Mouse (Mus musculus) limb, embryonic 10.5 days (tissue): ENCODE results near the gene Adam19. TPM values are rescaled to one million over a fixed set of nuclear protein-coding genes. Genes with fewer than 3 reads are reported as not detected.
A peak's percentile ranks its signal among the peaks of the same experiment; 100 is the strongest.

Source experiments
- DNase-seq: peaks from one replicate; pipeline ENCODE4 v3.0.0-alpha.2; 2017; ENCODE audit warnings: low spot score
- H3K27ac ChIP-seq: fragments of 300-500 bp; sonication (generic); 2 replicates; pipeline ENCODE4 v1.5.1; 2016; ENCODE audit warnings: mild to moderate bottlenecking
- H3K27me3 ChIP-seq: fragments of 300-500 bp; sonication (generic); 2 replicates; pipeline ENCODE4 v1.6.1; 2016; ENCODE audit warnings: low read depth, mild to moderate bottlenecking; ENCODE audit not compliant: poor library complexity, severe bottlenecking
- H3K36me3 ChIP-seq: fragments of 300-500 bp; sonication (generic); 2 replicates; pipeline ENCODE4 v1.6.1; 2016; ENCODE audit warnings: mild to moderate bottlenecking, moderate library complexity
- H3K4me1 ChIP-seq: fragments of 300-500 bp; sonication (generic); 2 replicates; pipeline ENCODE4 v1.6.1; 2016
- H3K4me3 ChIP-seq: fragments of 300-500 bp; sonication (generic); 2 replicates; pipeline ENCODE4 v1.5.1; 2016; ENCODE audit warnings: mild to moderate bottlenecking, moderate library complexity
- H3K9me3 ChIP-seq: fragments of 300-500 bp; sonication (generic); replicated peaks from 2 replicates; pipeline ENCODE4 v1.6.1; 2016; ENCODE audit warnings: mild to moderate bottlenecking
- WGBS: fragments of 180-500 bp; shearing (Covaris S2); methylation state at CpG from one replicate; pipeline ENCODE4 v1.1.7; 2016; 5-methylcytosine and 5-hydroxymethylcytosine counted together
- polyA plus RNA-seq: library from polyadenylated mRNA; unstranded; fragments of >200 nt; fragmentation: Nextera tagmentation; extraction: Ambion mirVana; gene quantifications from 2 replicates; pipeline ENCODE4 v1.2.1, GENCODE M21; 2016

The Adam19 gene
- polyA plus RNA-seq, 1 experiment from 2014 or later: 14.4 TPM

- H3K27ac ChIP-seq: peak overlapping the region; percentile 9; the same call in 1 of the 2 replicates
- no peak for DNase-seq
- no peak overlapping the region for H3K4me3 ChIP-seq
- 74% methylated on average over 8 of the region's 8 CpGs for WGBS
- H3K36me3 ChIP-seq: peaks cover 14% of the 10 kb centered on the region
- H3K9me3 ChIP-seq: no peaks in the 10 kb centered on the region
- H3K27me3 ChIP-seq: no peaks in the 10 kb centered on the region
- H3K4me1 ChIP-seq: peaks cover 57% of the 10 kb centered on the region
Observed at GRCm38 (mm10) chr11:46070789-46071188, 15.0 kb downstream of the Adam19 start.

- H3K27me3 ChIP-seq: no peaks in the 10 kb centered on the region
- DNase-seq: no peak
- peaks cover 19% of the 10 kb centered on the region for H3K36me3 ChIP-seq
- peaks cover 52% of the 10 kb centered on the region for H3K4me1 ChIP-seq
- no peak overlapping the region for H3K4me3 ChIP-seq
- H3K27ac ChIP-seq: peak overlapping the region; percentile 47; the same call in 1 of the 2 replicates
- WGBS: 64% methylated on average over 8 of the region's 8 CpGs
- no peaks in the 10 kb centered on the region for H3K9me3 ChIP-seq
Observed at GRCm38 (mm10) chr11:46072466-46073060, 16.8 kb downstream of the Adam19 start.

DNA sequence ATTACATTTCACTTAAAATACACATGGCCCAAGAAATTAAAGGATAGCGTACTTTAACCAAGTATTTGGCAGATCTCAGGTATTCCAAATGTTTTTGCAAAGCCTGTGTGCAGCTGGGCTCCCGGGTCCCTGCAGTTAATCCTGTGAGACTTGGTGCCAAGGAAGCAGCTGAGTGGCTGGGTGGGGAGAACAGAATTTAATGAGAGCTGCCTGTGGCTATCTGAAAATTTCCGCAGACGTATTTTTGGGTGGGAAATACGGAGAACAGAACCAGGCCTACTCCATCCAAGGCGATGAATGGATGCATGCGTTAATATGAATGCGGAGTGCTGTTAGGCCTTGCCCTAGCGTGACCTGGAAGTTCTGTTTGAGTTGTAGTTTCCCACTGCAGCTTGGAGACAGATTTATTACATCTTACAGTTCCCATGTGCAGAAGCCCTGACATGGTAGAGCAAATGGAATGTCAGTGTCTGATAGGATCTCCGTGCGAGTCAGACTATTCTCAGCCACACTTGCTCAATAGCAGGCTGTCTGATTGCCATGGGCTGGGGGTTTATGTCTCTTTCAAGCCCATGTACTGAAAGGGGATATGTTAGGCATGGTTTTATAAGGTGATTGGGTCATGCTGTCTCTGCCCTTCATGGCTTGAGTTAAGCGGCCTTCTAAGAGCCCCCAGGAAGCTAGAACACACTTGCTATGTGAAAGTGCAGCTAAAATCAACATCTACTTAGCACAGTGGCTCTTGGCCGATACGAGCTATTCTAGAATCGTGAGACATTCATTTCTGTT is 17.5 kb downstream of the Adam19 start:
- no peaks in the 10 kb centered on the region for H3K27me3 ChIP-seq
- H3K9me3 ChIP-seq: no peaks in the 10 kb centered on the region
- H3K36me3 ChIP-seq: peaks cover 24% of the 10 kb centered on the region
- DNase-seq: no peak
- peak overlapping the region; percentile 25; the same call in 1 of the 2 replicates for H3K27ac ChIP-seq
- 66% methylated on average over 15 of the region's 15 CpGs for WGBS
- H3K4me3 ChIP-seq: no peak overlapping the region
- peaks cover 52% of the 10 kb centered on the region for H3K4me1 ChIP-seq

DNA sequence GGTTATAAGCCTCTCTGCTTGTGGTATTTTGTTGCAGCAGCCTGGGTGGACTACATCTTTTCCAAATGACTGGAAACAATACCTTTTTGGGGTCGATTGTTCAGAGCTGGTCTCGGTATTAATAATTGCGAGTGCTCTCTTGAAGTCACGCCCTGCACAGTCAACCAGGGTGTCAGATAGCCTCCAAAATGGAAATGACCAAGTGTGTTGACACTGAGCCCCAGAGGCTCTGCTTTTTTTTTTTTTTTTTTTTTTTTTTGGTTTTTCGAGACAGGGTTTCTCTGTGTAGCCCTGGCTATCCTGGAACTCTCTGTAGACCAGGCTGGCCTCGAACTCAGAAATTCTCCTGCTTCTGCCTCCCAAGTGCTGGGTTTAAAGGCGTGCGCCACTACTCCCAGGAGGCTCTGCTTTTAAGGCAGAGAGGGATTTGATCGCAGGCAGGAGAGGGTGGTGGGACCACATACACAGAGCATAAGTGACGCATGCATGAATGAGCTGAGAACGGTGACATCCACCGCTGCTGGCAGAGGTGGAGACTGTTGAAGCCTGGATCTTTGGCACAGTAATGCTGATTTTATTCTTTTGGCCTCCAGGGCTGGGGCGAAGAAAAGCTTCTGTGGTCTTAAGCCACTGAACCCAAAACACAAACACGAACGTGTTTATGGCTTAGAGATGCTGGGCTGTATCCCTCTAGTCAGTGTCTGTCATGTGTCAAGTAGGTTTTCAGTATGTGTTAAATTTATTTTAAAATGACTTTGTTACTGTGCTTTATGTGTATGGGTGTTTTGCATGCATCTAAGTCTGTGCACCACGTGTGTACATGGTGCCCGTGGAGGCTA is 18.3 kb downstream of the Adam19 start:
- WGBS: 90% methylated on average over 17 of the region's 17 CpGs
- H3K27ac ChIP-seq: peak overlapping the region; percentile 25; the same call in 1 of the 2 replicates

DNA sequence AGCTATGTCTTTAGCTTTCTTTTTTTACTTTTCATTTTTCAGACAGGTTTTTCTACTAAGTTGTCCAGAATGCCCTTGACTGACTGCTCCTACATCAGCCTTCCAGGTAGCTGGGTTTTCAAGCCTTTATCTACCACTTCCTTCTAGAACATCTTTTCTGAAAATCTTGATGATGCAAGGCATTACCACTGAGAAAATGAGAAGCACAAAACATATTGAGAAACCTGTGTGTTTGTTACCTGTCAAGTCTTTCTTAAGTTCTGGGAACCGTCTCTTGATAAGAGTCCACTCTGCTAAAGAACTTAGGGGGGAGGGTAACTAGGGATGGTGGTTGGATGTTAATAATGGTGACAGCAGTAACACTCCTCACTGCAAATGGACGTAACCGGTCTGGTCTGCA is 19.7 kb downstream of the Adam19 start:
- Histone ChIP-seq H3K36me3 (peaks cover 31% of the 10 kb centered on the region), H3K27ac (no peak overlapping the region), H3K27me3 (no peaks in the 10 kb centered on the region), H3K9me3 (no peaks in the 10 kb centered on the region), H3K4me3 (no peak overlapping the region), H3K4me1 (peaks cover 33% of the 10 kb centered on the region)
- no peak for DNase-seq
- WGBS: 93% methylated on average over 3 of the region's 3 CpGs

More for the DNA sequence above, 18.3 kb downstream of the Adam19 start:
- H3K36me3 ChIP-seq: peaks cover 29% of the 10 kb centered on the region
- peaks cover 46% of the 10 kb centered on the region for H3K4me1 ChIP-seq
- no peaks in the 10 kb centered on the region for H3K27me3 ChIP-seq
- DNase-seq: no peak
- no peak overlapping the region for H3K4me3 ChIP-seq
- H3K9me3 ChIP-seq: no peaks in the 10 kb centered on the region

GRCm38 (mm10) chr11:46076442-46077158 is 20.8 kb downstream of the Adam19 start:
- 91% methylated on average over 11 of the region's 11 CpGs for WGBS
- no peaks in the 10 kb centered on the region for H3K27me3 ChIP-seq
- no peak overlapping the region for H3K27ac ChIP-seq
- H3K36me3 ChIP-seq: peaks cover 30% of the 10 kb centered on the region
- no peak overlapping the region for H3K4me3 ChIP-seq
- DNase-seq: no peak
- H3K4me1 ChIP-seq: peaks cover 24% of the 10 kb centered on the region
- no peaks in the 10 kb centered on the region for H3K9me3 ChIP-seq

- Histone ChIP-seq H3K4me1 (peaks cover 18% of the 10 kb centered on the region), H3K4me3 (no peak overlapping the region), H3K36me3 (peaks cover 30% of the 10 kb centered on the region), H3K27me3 (no peaks in the 10 kb centered on the region), H3K27ac (no peak overlapping the region), H3K9me3 (no peaks in the 10 kb centered on the region)
- no peak for DNase-seq
- 96% methylated on average over 5 of the region's 5 CpGs for WGBS
Observed at GRCm38 (mm10) chr11:46077304-46077703, 21.5 kb downstream of the Adam19 start.

DNA sequence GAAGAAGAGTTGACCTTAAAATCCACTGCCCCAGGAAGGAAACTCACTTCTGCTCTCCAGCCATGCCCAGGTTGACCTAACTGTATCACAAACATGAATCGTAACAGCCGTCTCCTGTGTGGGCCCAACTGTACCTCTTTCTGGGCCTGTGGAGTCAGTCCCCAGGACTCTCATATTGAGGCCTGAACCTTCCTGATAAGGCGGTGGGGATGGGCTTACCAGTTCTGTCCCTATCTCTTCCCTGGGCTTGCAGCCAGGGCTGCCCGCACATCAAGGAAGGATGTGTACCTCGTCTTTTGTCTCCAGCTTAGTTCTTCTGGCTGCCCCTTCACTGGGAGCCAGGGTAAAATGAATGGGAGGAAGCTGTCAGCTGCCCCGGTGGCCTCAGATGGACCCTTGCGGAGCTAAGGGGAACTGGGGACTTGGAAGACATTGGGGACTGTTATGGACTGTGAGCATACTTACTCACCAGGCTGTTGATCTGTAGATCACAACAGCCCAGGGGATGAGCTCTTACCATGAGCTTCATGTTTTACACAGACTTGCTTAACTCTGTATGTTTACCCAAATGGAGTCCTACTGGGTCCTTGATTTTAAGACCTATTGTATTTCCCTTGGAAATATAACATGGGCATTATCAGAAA is 22.1 kb downstream of the Adam19 start:
- H3K4me3 ChIP-seq: no peak overlapping the region
- DNase-seq: no peak
- no peak overlapping the region for H3K27ac ChIP-seq
- H3K9me3 ChIP-seq: no peaks in the 10 kb centered on the region
- peaks cover 30% of the 10 kb centered on the region for H3K36me3 ChIP-seq
- WGBS: 87% methylated on average over 7 of the region's 7 CpGs
- no peaks in the 10 kb centered on the region for H3K27me3 ChIP-seq
- H3K4me1 ChIP-seq: peaks cover 12% of the 10 kb centered on the region

GRCm38 (mm10) chr11:46081075-46081474 is 25.3 kb downstream of the Adam19 start:
- no peak for DNase-seq
- no peak overlapping the region for H3K27ac ChIP-seq
- no peaks in the 10 kb centered on the region for H3K27me3 ChIP-seq
- H3K9me3 ChIP-seq: no peaks in the 10 kb centered on the region
- peaks cover 5% of the 10 kb centered on the region; the same call in 1 of the 2 replicates for H3K4me1 ChIP-seq
- 94% methylated on average over 2 of the region's 2 CpGs for WGBS
- H3K36me3 ChIP-seq: peaks cover 34% of the 10 kb centered on the region
- H3K4me3 ChIP-seq: no peak overlapping the region

GRCm38 (mm10) chr11:46083405-46083804 is 27.6 kb downstream of the Adam19 start:
- Histone ChIP-seq H3K4me3 (no peak overlapping the region), H3K4me1 (peaks cover 9% of the 10 kb centered on the region), H3K27me3 (no peaks in the 10 kb centered on the region), H3K36me3 (peaks cover 14% of the 10 kb centered on the region; the same call in 1 of the 2 replicates), H3K9me3 (no peaks in the 10 kb centered on the region), H3K27ac (no peak overlapping the region)
- no peak for DNase-seq
- WGBS: 86% methylated on average over 3 of the region's 3 CpGs

DNA sequence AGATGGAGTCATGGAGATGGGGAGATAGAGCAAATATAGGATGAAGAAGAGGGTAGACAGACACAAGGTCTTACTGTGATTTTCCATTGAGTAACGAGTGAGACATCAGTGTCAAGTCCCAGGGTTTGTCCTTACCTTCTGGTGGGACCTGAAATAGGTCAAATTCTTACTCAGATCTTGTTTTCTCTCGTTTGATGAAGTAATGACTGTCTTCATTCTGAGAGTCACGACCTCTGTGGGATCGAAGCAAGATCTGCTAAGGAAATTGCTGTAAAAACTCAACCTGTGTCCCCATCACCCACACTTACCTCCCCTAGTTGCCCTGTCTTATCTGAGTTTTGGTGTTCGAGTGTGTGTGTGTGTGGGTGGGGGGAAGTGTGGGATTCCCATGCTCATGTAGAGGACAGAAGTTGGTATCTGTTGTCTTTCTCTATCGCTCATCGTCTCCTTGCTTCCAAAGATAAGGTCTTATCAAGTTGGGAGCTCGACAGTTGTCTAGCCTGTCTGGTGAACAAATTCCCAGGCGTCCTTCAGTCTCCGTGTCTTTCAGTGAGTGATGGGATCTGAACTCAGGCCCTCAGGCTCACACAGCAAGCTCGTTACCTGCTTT is 28.1 kb downstream of the Adam19 start:
- no peaks in the 10 kb centered on the region for H3K27me3 ChIP-seq
- H3K9me3 ChIP-seq: no peaks in the 10 kb centered on the region
- H3K4me1 ChIP-seq: peaks cover 14% of the 10 kb centered on the region
- no peak for DNase-seq
- peaks cover 9% of the 10 kb centered on the region; the same call in 1 of the 2 replicates for H3K36me3 ChIP-seq
- H3K4me3 ChIP-seq: no peak overlapping the region
- WGBS: 83% methylated on average over 11 of the region's 11 CpGs
- no peak overlapping the region for H3K27ac ChIP-seq
